Mouse (Mus musculus): ENCODE data around the gene Cdh10. TPM values are rescaled to one million over a fixed set of nuclear protein-coding genes. Genes with fewer than 3 reads are reported as not detected.

The Cdh10 gene
- polyA plus RNA-seq, 2 experiments = 0.02 TPM; not detected in 1

- H3K4me3 ChIP-seq (ENCODE audit: insufficient read depth in 1 of 2, low read depth in 2 of 2, low read length in 2 of 2) = no peak overlapping the region
- H3K27ac ChIP-seq = no peak overlapping the region
- no peaks in the 10 kb centered on the region for H3K4me1 ChIP-seq (replicated peaks; ENCODE audit: control insufficient read depth in 2 of 2, insufficient read depth in 2 of 2, low read length in 1 of 2)
- 0 out of 2 replicates have a peak, but pooled peaks have one; percentile 45 for ATAC-seq (ENCODE audit: insufficient read depth)
- H3K9ac ChIP-seq (replicated peaks) = no peak overlapping the region
- no peaks in the 10 kb centered on the region for H3K36me3 ChIP-seq (replicated peaks; ENCODE audit: control insufficient read depth, insufficient read depth, low read depth)
- peak; percentile 13 to 31 (median 20) for DNase-seq (ENCODE audit: low read depth in 3 of 3, low spot score in 3 of 3)
- 19% methylated on average over 10 of the region's 10 CpGs for WGBS (ENCODE audit: insufficient replicate concordance)
- H3K27me3 ChIP-seq (ENCODE audit: control insufficient read depth, insufficient read depth, low read length) = no peaks in the 10 kb centered on the region; the same call in 1 of the 2 replicates
- peak; percentile 92 for TF ChIP-seq CTCF (IDR thresholded peaks at IDR 0.05; ENCODE audit: low read depth)
- TF ChIP-seq EP300 (IDR thresholded peaks at IDR 0.05; ENCODE audit: low read depth) = no peak
- no peak overlapping the region for H3K4me2 ChIP-seq (ENCODE audit: low read depth)
- no peaks in the 10 kb centered on the region for H3K9me3 ChIP-seq (ENCODE audit: control insufficient read depth, low read length)
Measured at GRCm38 (mm10) chr15:18821114-18821756, 2.5 kb downstream of the Cdh10 start.

DNA sequence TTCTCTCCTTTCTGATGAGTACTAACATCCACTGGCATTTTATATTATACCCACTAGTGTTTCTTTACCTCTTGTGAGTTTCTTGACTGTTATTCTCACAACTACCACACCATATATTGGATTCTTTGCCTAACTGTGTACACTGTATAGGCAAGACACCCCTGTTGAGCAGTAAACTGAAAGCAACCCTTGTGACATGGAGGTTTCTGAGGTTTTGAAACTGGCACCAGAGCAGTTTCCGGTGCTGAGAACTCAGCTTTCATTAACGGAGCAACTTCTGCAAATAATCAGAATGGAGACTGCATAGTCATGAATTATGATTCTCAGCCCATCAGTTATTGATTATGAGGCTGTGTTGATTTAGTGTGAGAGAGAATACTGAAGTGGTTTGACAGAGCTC, 4.7 kb downstream of the Cdh10 start:
- Histone ChIP-seq H3K9ac (replicated peaks) (no peak overlapping the region), H3K27me3 (ENCODE audit: control insufficient read depth, insufficient read depth, low read length) (no peaks in the 10 kb centered on the region; the same call in 1 of the 2 replicates), H3K4me3 (ENCODE audit: insufficient read depth in 1 of 2, low read depth in 2 of 2, low read length in 2 of 2) (no peak overlapping the region), H3K27ac (no peak overlapping the region), H3K9me3 (ENCODE audit: control insufficient read depth, low read length) (no peaks in the 10 kb centered on the region), H3K4me2 (ENCODE audit: low read depth) (no peak overlapping the region), H3K36me3 (replicated peaks; ENCODE audit: control insufficient read depth, insufficient read depth, low read depth) (no peaks in the 10 kb centered on the region), H3K4me1 (replicated peaks; ENCODE audit: control insufficient read depth in 2 of 2, insufficient read depth in 2 of 2, low read length in 1 of 2) (no peaks in the 10 kb centered on the region)
- WGBS (ENCODE audit: insufficient replicate concordance) = 54% methylated on average over 2 of the region's 2 CpGs
- DNase-seq (ENCODE audit: low read depth in 3 of 3, low spot score in 3 of 3) = no peak
- TF ChIP-seq CTCF (IDR thresholded peaks at IDR 0.05; ENCODE audit: low read depth) (no peak), EP300 (IDR thresholded peaks at IDR 0.05; ENCODE audit: low read depth) (no peak)
- no peak for ATAC-seq (ENCODE audit: insufficient read depth)

- 7% methylated on average over 4 of the region's 4 CpGs for WGBS (ENCODE audit: insufficient replicate concordance)
- no peak overlapping the region for H3K4me2 ChIP-seq (ENCODE audit: low read depth)
- DNase-seq (ENCODE audit: low read depth in 3 of 3, low spot score in 3 of 3) = peak in 2 of 3 experiments; percentile 4
Measured at GRCm38 (mm10) chr15:18832263-18832662, 13.5 kb downstream of the Cdh10 start.

GRCm38 (mm10) chr15:18841769-18842168, 23.0 kb downstream of the Cdh10 start:
- H3K27me3 ChIP-seq (ENCODE audit: control insufficient read depth, insufficient read depth, low read length) = no peaks in the 10 kb centered on the region
- no peak overlapping the region for H3K4me3 ChIP-seq (ENCODE audit: insufficient read depth in 1 of 2, low read depth in 2 of 2, low read length in 2 of 2)
- ATAC-seq (ENCODE audit: insufficient read depth) = no peak
- DNase-seq (ENCODE audit: low read depth in 3 of 3, low spot score in 3 of 3) = no peak
- no peaks in the 10 kb centered on the region for H3K36me3 ChIP-seq (replicated peaks; ENCODE audit: control insufficient read depth, insufficient read depth, low read depth)
- H3K9me3 ChIP-seq (ENCODE audit: control insufficient read depth, low read length) = no peaks in the 10 kb centered on the region
- TF ChIP-seq EP300 (IDR thresholded peaks at IDR 0.05; ENCODE audit: low read depth) (no peak), CTCF (IDR thresholded peaks at IDR 0.05; ENCODE audit: low read depth) (no peak)
- H3K4me2 ChIP-seq (ENCODE audit: low read depth) = no peak overlapping the region
- H3K9ac ChIP-seq (replicated peaks) = no peak overlapping the region
- WGBS (ENCODE audit: insufficient replicate concordance) = 73% methylated on average over 2 of the region's 2 CpGs
- no peaks in the 10 kb centered on the region for H3K4me1 ChIP-seq (replicated peaks; ENCODE audit: control insufficient read depth in 2 of 2, insufficient read depth in 2 of 2, low read length in 1 of 2)
- no peak overlapping the region for H3K27ac ChIP-seq

More at GRCm38 (mm10) chr15:18832263-18832662, 13.5 kb downstream of the Cdh10 start:
- H3K27me3 ChIP-seq (ENCODE audit: control insufficient read depth, insufficient read depth, low read length) = no peaks in the 10 kb centered on the region
- ATAC-seq (ENCODE audit: insufficient read depth) = no peak
- no peaks in the 10 kb centered on the region for H3K36me3 ChIP-seq (replicated peaks; ENCODE audit: control insufficient read depth, insufficient read depth, low read depth)
- no peak overlapping the region for H3K4me3 ChIP-seq (ENCODE audit: insufficient read depth in 1 of 2, low read depth in 2 of 2, low read length in 2 of 2)
- no peaks in the 10 kb centered on the region for H3K9me3 ChIP-seq (ENCODE audit: control insufficient read depth, low read length)
- no peak overlapping the region for H3K27ac ChIP-seq
- no peaks in the 10 kb centered on the region for H3K4me1 ChIP-seq (replicated peaks; ENCODE audit: control insufficient read depth in 2 of 2, insufficient read depth in 2 of 2, low read length in 1 of 2)
- no peak overlapping the region for H3K9ac ChIP-seq (replicated peaks)
- no peak for TF ChIP-seq EP300 (IDR thresholded peaks at IDR 0.05; ENCODE audit: low read depth)
- TF ChIP-seq CTCF (IDR thresholded peaks at IDR 0.05; ENCODE audit: low read depth) = peak; percentile 56

DNA sequence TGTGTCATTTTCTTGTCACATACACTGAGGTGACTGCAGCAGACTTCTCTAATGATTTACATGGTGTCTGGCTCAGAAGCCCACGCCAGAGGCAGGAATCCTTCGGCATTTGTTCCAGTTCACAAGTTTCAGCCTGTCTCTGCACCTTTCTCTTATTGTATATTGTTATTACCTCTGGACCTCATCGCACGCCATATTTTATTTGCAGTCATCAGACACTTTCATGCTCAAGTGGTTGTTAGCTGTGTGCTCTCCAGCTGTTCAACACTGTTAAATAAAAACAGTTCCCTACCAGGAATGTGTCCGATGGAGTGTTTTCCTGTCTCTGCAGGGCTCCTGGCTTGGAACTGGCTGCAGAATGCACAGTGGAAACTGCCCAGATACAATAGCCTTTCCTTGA, 26.1 kb downstream of the Cdh10 start:
- Histone ChIP-seq H3K36me3 (replicated peaks; ENCODE audit: control insufficient read depth, insufficient read depth, low read depth) (no peaks in the 10 kb centered on the region), H3K4me3 (ENCODE audit: insufficient read depth in 1 of 2, low read depth in 2 of 2, low read length in 2 of 2) (no peak overlapping the region), H3K4me1 (replicated peaks; ENCODE audit: control insufficient read depth in 2 of 2, insufficient read depth in 2 of 2, low read length in 1 of 2) (no peaks in the 10 kb centered on the region), H3K27ac (no peak overlapping the region), H3K4me2 (ENCODE audit: low read depth) (no peak overlapping the region), H3K27me3 (ENCODE audit: control insufficient read depth, insufficient read depth, low read length) (no peaks in the 10 kb centered on the region), H3K9ac (replicated peaks) (no peak overlapping the region), H3K9me3 (ENCODE audit: control insufficient read depth, low read length) (no peaks in the 10 kb centered on the region)
- ATAC-seq (ENCODE audit: insufficient read depth) = no peak
- no peak for DNase-seq (ENCODE audit: low read depth in 3 of 3, low spot score in 3 of 3)
- 61% methylated on average over 5 of the region's 5 CpGs for WGBS (ENCODE audit: insufficient replicate concordance)
- TF ChIP-seq CTCF (IDR thresholded peaks at IDR 0.05; ENCODE audit: low read depth) (no peak), EP300 (IDR thresholded peaks at IDR 0.05; ENCODE audit: low read depth) (no peak)

All from liver, embryonic 14.5 days (tissue).